ENCODE assay signal across 29 mouse cellular contexts in genomic region chr5:29462943-29463686, GRCm38 (mm10). TPM values are rescaled to one million over a fixed set of nuclear protein-coding genes. Genes with fewer than 3 reads are reported as not detected.
"Had no signal": no experiment of that assay in that cellular context is flagged by ENCODE, and none has a peak within 500 bp of the region (broad histone marks: within the 10 kb centered on the region; RNA-seq: fewer than 3 reads in every experiment).

No protein-coding gene starts in this region.

- H3K27ac ChIP-seq: kidney, postnatal 0 days; limb, embryonic 10.5 days; limb, embryonic 13.5 days; liver, embryonic 12.5 days; liver, embryonic 15.5 days; lung, embryonic 15.5 days; midbrain, embryonic 10.5 days; midbrain, embryonic 13.5 days; neural tube, embryonic 13.5 days had no signal

- H3K9ac ChIP-seq: limb, embryonic 13.5 days; liver, embryonic 12.5 days; liver, embryonic 15.5 days; lung, embryonic 15.5 days; midbrain, embryonic 13.5 days; neural tube, embryonic 13.5 days had no signal

- H3K9me3 ChIP-seq: limb, embryonic 10.5 days; limb, embryonic 13.5 days; liver, embryonic 12.5 days; liver, embryonic 15.5 days; lung, embryonic 15.5 days; megakaryocyte, embryonic 14.5 days; midbrain, embryonic 10.5 days; midbrain, embryonic 13.5 days; neural tube, embryonic 13.5 days had no signal

- H3K36me3 ChIP-seq: liver, embryonic 15.5 days; lung, embryonic 15.5 days had no signal

- H3K4me3 ChIP-seq: limb, embryonic 10.5 days; limb, embryonic 13.5 days; liver, embryonic 12.5 days; liver, embryonic 15.5 days; lung, embryonic 15.5 days; megakaryocyte, embryonic 14.5 days; midbrain, embryonic 10.5 days; midbrain, embryonic 13.5 days; myocyte; neural tube, embryonic 13.5 days had no signal

- ATAC-seq: liver, embryonic 12.5 days; midbrain, embryonic 13.5 days; midbrain, embryonic 16.5 days had no signal

- H3K4me2 ChIP-seq: limb, embryonic 13.5 days; liver, embryonic 12.5 days; liver, embryonic 15.5 days; lung, embryonic 15.5 days; midbrain, embryonic 13.5 days; neural tube, embryonic 13.5 days had no signal

- H3K4me1 ChIP-seq: lung, embryonic 15.5 days had no signal

- DNase-seq: kidney, adult 2 months; kidney, postnatal 25 days; liver; lung, adult 18-20 months; lung, postnatal 10 days; lung, postnatal 36 days; retina, postnatal 1 day; right cerebral cortex, postnatal 25 days; spleen, adult 18-20 months; thymus, adult 18-20 months; thymus, postnatal 36 days had no signal

RNA-seq across cellular contexts. Expression of gene Mnx1, which starts 15.2 kb away (rescaled TPM):
- total RNA-seq: layer of hippocampus, postnatal 10 days; left cerebral cortex, postnatal 25 days; monocyte, adult 5-6 weeks; neutrophil, adult 5-6 weeks had no signal
- polyA plus RNA-seq: kidney, adult 2 months; kidney, embryonic 14.5 days; kidney, postnatal 0 days; liver, embryonic 12.5 days; liver, embryonic 15.5 days; lung, embryonic 15.5 days; midbrain, embryonic 10.5 days; midbrain, embryonic 13.5 days; midbrain, embryonic 16.5 days; myocyte; urinary bladder, adult 2 months had no signal
